Mouse (Mus musculus): ENCODE results near the gene Grm2.

DNA sequence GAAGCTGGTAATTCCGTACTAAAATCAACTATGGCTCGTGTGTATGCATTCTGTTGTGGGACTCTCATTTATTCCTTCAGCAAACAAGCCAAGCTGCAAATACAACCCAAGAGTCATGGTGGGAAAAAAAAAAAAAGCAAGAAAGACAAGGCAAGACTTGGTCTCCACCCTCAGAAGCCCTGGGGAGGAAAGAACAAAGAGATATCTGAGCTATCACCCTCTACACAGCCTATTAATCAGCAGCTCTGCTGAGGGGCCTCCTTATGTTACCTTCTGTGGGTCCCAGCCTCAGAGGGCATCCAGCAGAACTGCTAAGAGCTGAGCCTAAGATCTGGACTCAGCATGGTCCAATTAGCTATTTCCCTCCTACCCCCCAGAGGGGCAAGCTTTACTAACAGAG, 18.0 kb upstream of the Grm2 start:
- no peak for TF ChIP-seq CTCF (IDR thresholded peaks at IDR 0.05; ENCODE audit: borderline replicate concordance, extremely low read depth, insufficient read depth, insufficient read length)
- TF ChIP-seq POLR2A (IDR thresholded peaks at IDR 0.05; ENCODE audit: borderline replicate concordance, extremely low read depth, insufficient read depth, insufficient read length, poor library complexity, severe bottlenecking): no peak

All from brain, embryonic 14.5 days (tissue).